Mouse (Mus musculus): ENCODE results near the gene Mrpl12. TPM values are rescaled to one million over a fixed set of nuclear protein-coding genes. Genes with fewer than 3 reads are reported as not detected.
"Not testable (repeated sequence)": the region's sequence is repeated elsewhere in the genome, so short reads cannot be mapped to it uniquely, and the experiment has no call there.

Gene Mrpl12
- polyA plus RNA-seq, 1 experiment from 2014 or later: 113 TPM

DNA sequence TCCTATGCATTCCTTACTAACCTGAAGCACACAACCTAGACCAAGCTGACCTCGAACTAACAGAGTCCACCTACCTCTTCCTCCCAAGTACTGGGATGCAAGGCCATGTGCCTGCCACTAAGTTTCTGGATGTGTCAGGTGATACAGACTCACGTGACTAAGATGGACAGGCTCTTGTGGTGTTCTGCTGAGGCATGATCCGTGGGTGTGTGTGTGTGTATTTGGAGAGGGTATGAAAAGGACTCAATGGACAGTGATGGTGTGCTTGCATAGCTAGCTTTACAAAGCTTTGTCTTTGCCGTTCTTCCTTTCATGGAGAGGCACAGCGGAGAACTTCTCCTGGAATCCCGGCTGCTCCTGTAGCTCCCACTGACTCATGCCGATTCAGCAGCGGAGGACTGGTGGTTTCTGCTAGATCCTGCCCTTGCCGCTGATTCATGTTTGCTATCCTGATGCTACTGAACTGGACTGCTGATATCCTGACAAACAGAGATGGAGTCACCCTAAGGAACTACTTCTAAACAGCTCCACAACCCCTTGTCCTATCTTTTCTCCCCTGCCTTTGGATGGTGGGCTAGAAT is 24.0 kb downstream of the Mrpl12 start:
- no peak for ATAC-seq (ENCODE audit: low FRiP score, low TSS enrichment)
- no peaks in the 10 kb centered on the region for H3K27me3 ChIP-seq (ENCODE audit: control insufficient read depth, insufficient read depth, low read length)
- H3K9me3 ChIP-seq (ENCODE audit: control insufficient read depth, low read length): no peaks in the 10 kb centered on the region
- no peak overlapping the region for H3K27ac ChIP-seq (replicated peaks; ENCODE audit: low read depth, low read length)
- 83% methylated on average over 9 of the region's 9 CpGs for WGBS
- no peak for DNase-seq
- peaks cover 6% of the 10 kb centered on the region; the same call in 1 of the 2 replicates for H3K4me1 ChIP-seq (ENCODE audit: control insufficient read depth, insufficient read depth, low read length)
- H3K4me2 ChIP-seq (ENCODE audit: low read length): no peak overlapping the region
- H3K9ac ChIP-seq (replicated peaks; ENCODE audit: low read length): no peak overlapping the region
- no peaks in the 10 kb centered on the region for H3K36me3 ChIP-seq (ENCODE audit: control insufficient read depth, insufficient read depth, low read length)
- H3K4me3 ChIP-seq (replicated peaks; ENCODE audit: low read depth, low read length): no peak overlapping the region

DNA sequence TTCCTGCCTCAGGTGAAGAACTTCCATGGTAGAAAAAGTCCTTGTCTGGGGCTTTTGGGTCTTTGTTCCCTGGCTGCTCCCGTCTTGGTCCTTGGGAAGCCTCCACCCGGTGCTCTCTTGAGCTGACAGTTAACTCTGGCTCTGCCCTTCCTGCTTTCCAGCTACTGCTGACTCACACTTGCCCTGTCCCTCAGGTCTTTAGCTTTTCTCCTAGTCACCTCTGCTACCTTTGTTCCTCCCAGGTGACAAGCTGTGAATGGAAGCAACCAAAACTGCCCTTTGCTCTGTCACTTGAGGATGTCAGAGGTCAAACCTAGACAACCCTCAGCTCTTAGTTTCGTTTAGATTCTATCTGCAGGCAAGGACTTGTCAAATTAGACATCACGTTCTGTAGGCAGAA is 25.5 kb downstream of the Mrpl12 start:
- no peak overlapping the region for H3K9ac ChIP-seq (replicated peaks; ENCODE audit: low read length)
- DNase-seq (no peak), ATAC-seq (ENCODE audit: low FRiP score, low TSS enrichment) (no peak)
- 29% methylated on average over 4 of the region's 4 CpGs for WGBS
- no peaks in the 10 kb centered on the region for H3K27me3 ChIP-seq (ENCODE audit: control insufficient read depth, insufficient read depth, low read length)
- H3K36me3 ChIP-seq (ENCODE audit: control insufficient read depth, insufficient read depth, low read length): no peaks in the 10 kb centered on the region
- H3K27ac ChIP-seq (replicated peaks; ENCODE audit: low read depth, low read length): no peak overlapping the region
- H3K4me1 ChIP-seq (ENCODE audit: control insufficient read depth, insufficient read depth, low read length): peaks cover 6% of the 10 kb centered on the region; the same call in 1 of the 2 replicates
- no peak overlapping the region for H3K4me3 ChIP-seq (replicated peaks; ENCODE audit: low read depth, low read length)
- H3K9me3 ChIP-seq (ENCODE audit: control insufficient read depth, low read length): no peaks in the 10 kb centered on the region
- H3K4me2 ChIP-seq (ENCODE audit: low read length): no peak overlapping the region

GRCm38 (mm10) chr11:120510375-120511030 is 26.1 kb downstream of the Mrpl12 start:
- Histone ChIP-seq H3K27me3 (ENCODE audit: control insufficient read depth, insufficient read depth, low read length) (no peaks in the 10 kb centered on the region), H3K4me3 (replicated peaks; ENCODE audit: low read depth, low read length) (0 out of 2 replicates have a peak overlapping the region, but pooled peaks have one; percentile 7), H3K4me2 (ENCODE audit: low read length) (peak overlapping the region; percentile 41), H3K9me3 (ENCODE audit: control insufficient read depth, low read length) (no peaks in the 10 kb centered on the region), H3K36me3 (ENCODE audit: control insufficient read depth, insufficient read depth, low read length) (no peaks in the 10 kb centered on the region), H3K9ac (replicated peaks; ENCODE audit: low read length) (peak overlapping the region; percentile 31; the same call in 1 of the 2 replicates), H3K4me1 (ENCODE audit: control insufficient read depth, insufficient read depth, low read length) (peaks cover 6% of the 10 kb centered on the region; the same call in 1 of the 2 replicates), H3K27ac (replicated peaks; ENCODE audit: low read depth, low read length) (no peak overlapping the region)
- DNase-seq: peak; percentile 51
- whole genome bisulfite sequencing: 3% methylated on average over 16 of the region's 16 CpGs
- no peak for ATAC-seq (ENCODE audit: low FRiP score, low TSS enrichment)

DNA sequence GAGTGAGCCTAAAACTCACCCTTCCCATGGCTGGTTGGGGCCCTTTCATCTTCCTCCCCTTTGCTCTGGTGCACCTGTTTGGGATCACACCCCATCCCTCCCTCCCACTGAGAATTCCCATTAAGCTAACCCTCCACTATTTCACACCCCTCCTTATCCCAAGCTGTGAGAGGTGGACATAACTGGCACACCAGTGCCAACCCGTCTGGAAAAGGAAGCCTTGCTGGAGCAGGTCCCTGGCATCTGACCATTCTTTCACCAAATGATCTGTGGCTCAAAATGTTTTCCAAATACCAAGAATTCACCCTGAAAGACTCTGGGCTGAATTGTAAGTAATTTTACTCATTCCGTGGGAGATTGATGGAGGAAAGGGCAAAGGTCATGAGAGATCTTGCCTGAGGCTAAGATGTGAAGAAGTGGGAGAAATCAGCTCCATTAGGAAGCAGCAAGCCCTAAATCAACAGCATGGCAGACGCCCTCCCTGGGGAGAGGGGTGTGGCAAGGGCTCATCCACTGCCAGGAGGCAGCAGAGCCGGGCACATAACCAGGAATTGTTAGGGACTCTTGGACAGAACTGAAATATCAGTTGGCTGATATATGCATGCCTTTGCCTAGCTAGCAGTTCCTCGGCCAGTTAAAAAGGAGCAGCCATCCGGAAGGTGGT is 28.5 kb downstream of the Mrpl12 start:
- H3K27ac ChIP-seq (replicated peaks; ENCODE audit: low read depth, low read length): no peak overlapping the region
- ATAC-seq (ENCODE audit: low FRiP score, low TSS enrichment) (no peak), DNase-seq (no peak)
- H3K4me3 ChIP-seq (replicated peaks; ENCODE audit: low read depth, low read length): no peak overlapping the region
- WGBS: 59% methylated on average over 6 of the region's 6 CpGs
- peaks cover 6% of the 10 kb centered on the region; the same call in 1 of the 2 replicates for H3K4me1 ChIP-seq (ENCODE audit: control insufficient read depth, insufficient read depth, low read length)
- H3K27me3 ChIP-seq (ENCODE audit: control insufficient read depth, insufficient read depth, low read length): no peaks in the 10 kb centered on the region
- H3K9ac ChIP-seq (replicated peaks; ENCODE audit: low read length): no peak overlapping the region
- H3K36me3 ChIP-seq (ENCODE audit: control insufficient read depth, insufficient read depth, low read length): no peaks in the 10 kb centered on the region
- no peak overlapping the region for H3K4me2 ChIP-seq (ENCODE audit: low read length)
- H3K9me3 ChIP-seq (ENCODE audit: control insufficient read depth, low read length): no peaks in the 10 kb centered on the region

GRCm38 (mm10) chr11:120514262-120514661 is 29.8 kb downstream of the Mrpl12 start:
- WGBS: 92% methylated on average over 2 of the region's 2 CpGs
- not testable (repeated sequence) for H3K4me1 ChIP-seq (ENCODE audit: control insufficient read depth, insufficient read depth, low read length); ATAC-seq (ENCODE audit: low FRiP score, low TSS enrichment); H3K4me3 ChIP-seq (replicated peaks; ENCODE audit: low read depth, low read length); H3K27ac ChIP-seq (replicated peaks; ENCODE audit: low read depth, low read length); H3K36me3 ChIP-seq (ENCODE audit: control insufficient read depth, insufficient read depth, low read length); H3K9me3 ChIP-seq (ENCODE audit: control insufficient read depth, low read length); DNase-seq; H3K9ac ChIP-seq (replicated peaks; ENCODE audit: low read length); H3K27me3 ChIP-seq (ENCODE audit: control insufficient read depth, insufficient read depth, low read length); H3K4me2 ChIP-seq (ENCODE audit: low read length)

DNA sequence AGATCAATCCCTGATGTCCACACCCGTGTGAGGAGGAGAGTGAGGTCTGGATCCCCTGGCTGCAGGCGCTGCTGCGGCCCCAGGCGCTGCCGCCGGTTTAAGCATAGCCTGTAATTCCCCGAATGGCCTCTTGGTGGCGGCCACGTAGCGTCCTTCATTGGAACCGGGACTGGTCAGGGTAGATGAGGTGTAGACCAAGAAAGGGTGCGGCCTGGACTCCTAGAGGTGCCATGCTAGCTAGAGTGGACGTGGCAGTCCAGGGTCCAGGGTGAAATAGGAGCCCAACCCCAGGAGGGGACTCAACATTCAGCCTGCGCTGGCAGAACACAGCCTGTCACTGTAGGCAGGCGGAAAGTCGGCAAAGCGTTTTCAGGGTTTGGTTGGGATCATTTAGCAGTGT is 31.2 kb downstream of the Mrpl12 start:
- Histone ChIP-seq H3K4me2 (ENCODE audit: low read length) (no peak overlapping the region), H3K9ac (replicated peaks; ENCODE audit: low read length) (no peak overlapping the region; the same call in 1 of the 2 replicates), H3K36me3 (ENCODE audit: control insufficient read depth, insufficient read depth, low read length) (no peaks in the 10 kb centered on the region), H3K27ac (replicated peaks; ENCODE audit: low read depth, low read length) (no peak overlapping the region), H3K27me3 (ENCODE audit: control insufficient read depth, insufficient read depth, low read length) (no peaks in the 10 kb centered on the region), H3K9me3 (ENCODE audit: control insufficient read depth, low read length) (no peaks in the 10 kb centered on the region), H3K4me3 (replicated peaks; ENCODE audit: low read depth, low read length) (no peak overlapping the region), H3K4me1 (ENCODE audit: control insufficient read depth, insufficient read depth, low read length) (peaks cover 2% of the 10 kb centered on the region; the same call in 1 of the 2 replicates)
- 19% methylated on average over 17 of the region's 17 CpGs for WGBS
- peak; percentile 87 for DNase-seq
- ATAC-seq (ENCODE audit: low FRiP score, low TSS enrichment): no peak; the same call in 1 of the 2 replicates

DNA sequence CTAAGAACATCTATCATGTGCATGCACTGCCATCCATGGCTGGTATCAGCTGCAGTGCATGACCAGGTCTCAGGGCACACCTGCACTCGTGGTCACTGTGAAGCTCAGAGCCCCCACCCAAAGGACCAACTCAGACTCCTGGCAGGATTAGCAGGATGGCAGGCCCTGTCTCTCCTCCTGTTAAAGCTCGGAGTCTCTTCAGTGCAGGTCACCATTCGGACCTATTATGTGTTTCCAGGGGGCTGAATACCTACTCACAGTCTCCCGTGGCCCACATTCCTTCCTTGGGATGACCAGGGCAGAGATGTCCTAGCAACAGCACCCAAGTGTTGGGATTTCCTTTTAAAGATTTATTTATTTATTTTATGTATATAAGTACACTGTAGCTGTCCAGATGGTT is 32.7 kb downstream of the Mrpl12 start:
- Histone ChIP-seq H3K36me3 (ENCODE audit: control insufficient read depth, insufficient read depth, low read length) (no peaks in the 10 kb centered on the region), H3K27ac (replicated peaks; ENCODE audit: low read depth, low read length) (no peak overlapping the region), H3K27me3 (ENCODE audit: control insufficient read depth, insufficient read depth, low read length) (no peaks in the 10 kb centered on the region), H3K4me1 (ENCODE audit: control insufficient read depth, insufficient read depth, low read length) (no peaks in the 10 kb centered on the region), H3K9ac (replicated peaks; ENCODE audit: low read length) (no peak overlapping the region), H3K4me2 (ENCODE audit: low read length) (no peak overlapping the region), H3K4me3 (replicated peaks; ENCODE audit: low read depth, low read length) (no peak overlapping the region), H3K9me3 (ENCODE audit: control insufficient read depth, low read length) (no peaks in the 10 kb centered on the region)
- 67% methylated on average over 4 of the region's 4 CpGs for WGBS
- DNase-seq (no peak), ATAC-seq (ENCODE audit: low FRiP score, low TSS enrichment) (no peak)

DNA sequence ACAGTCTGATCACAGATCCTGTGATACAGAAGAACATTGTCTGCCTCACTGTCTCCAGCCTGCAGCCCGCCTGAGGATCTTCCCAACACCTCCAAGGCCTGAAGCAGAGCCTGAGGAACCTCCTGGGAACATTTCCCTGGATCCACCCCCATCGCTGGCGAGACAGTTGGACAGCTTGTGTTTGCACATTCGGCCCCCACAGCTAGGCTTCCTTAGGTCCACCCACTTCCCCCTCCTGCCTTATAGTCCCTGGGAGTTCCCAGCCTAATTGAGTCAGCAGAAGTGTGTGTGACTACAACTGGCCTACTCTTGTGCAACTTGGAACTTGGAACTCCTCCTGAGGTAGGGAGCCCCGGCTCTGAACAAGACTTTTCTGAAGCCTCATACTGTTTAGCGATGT is 33.6 kb downstream of the Mrpl12 start:
- no peaks in the 10 kb centered on the region for H3K27me3 ChIP-seq (ENCODE audit: control insufficient read depth, insufficient read depth, low read length)
- DNase-seq: no peak
- WGBS: 74% methylated on average over 6 of the region's 6 CpGs
- no peak overlapping the region for H3K4me2 ChIP-seq (ENCODE audit: low read length)
- H3K36me3 ChIP-seq (ENCODE audit: control insufficient read depth, insufficient read depth, low read length): no peaks in the 10 kb centered on the region
- H3K9ac ChIP-seq (replicated peaks; ENCODE audit: low read length): no peak overlapping the region
- no peaks in the 10 kb centered on the region for H3K9me3 ChIP-seq (ENCODE audit: control insufficient read depth, low read length)
- H3K27ac ChIP-seq (replicated peaks; ENCODE audit: low read depth, low read length): no peak overlapping the region
- H3K4me3 ChIP-seq (replicated peaks; ENCODE audit: low read depth, low read length): no peak overlapping the region
- H3K4me1 ChIP-seq (ENCODE audit: control insufficient read depth, insufficient read depth, low read length): no peaks in the 10 kb centered on the region
- ATAC-seq (ENCODE audit: low FRiP score, low TSS enrichment): no peak

Measured in midbrain, embryonic 14.5 days (tissue).